Mouse (Mus musculus) heart, embryonic 11.5 days (tissue): Measurements from ENCODE around the gene Dus2. TPM values are rescaled to one million over a fixed set of nuclear protein-coding genes. Genes with fewer than 3 reads are reported as not detected.

Experiments
- ATAC-seq: fragments of 200-750 bp; cut with Nextera tagmentation; replicated peaks from 2 replicates; pipeline ENCODE4 v1.8.0; 2017; ENCODE audit warnings: moderate library complexity; ENCODE audit not compliant: insufficient number of reproducible peaks, low FRiP score, low TSS enrichment
- H3K27ac ChIP-seq: fragments of 300-500 bp; sonication (generic); 2 replicates; pipeline ENCODE4 v1.5.1; 2014; ENCODE audit warnings: mild to moderate bottlenecking, low read depth, low read length
- H3K27me3 ChIP-seq: fragments of 300-500 bp; sonication (generic); 2 replicates; pipeline ENCODE4 v1.6.1; 2014; ENCODE audit warnings: mild to moderate bottlenecking, low read length, mixed read lengths; ENCODE audit not compliant: control insufficient read depth, insufficient read depth
- H3K36me3 ChIP-seq: fragments of 300-500 bp; sonication (generic); 2 replicates; pipeline ENCODE4 v1.6.1; 2014; ENCODE audit warnings: mild to moderate bottlenecking, low read length, moderate library complexity, mixed read lengths; ENCODE audit not compliant: control insufficient read depth, insufficient read depth
- H3K4me1 ChIP-seq: fragments of 300-500 bp; sonication (generic); 2 replicates; pipeline ENCODE4 v1.6.1; 2014; ENCODE audit warnings: low read length; ENCODE audit not compliant: control insufficient read depth, insufficient read depth
- H3K4me2 ChIP-seq: fragments of 300-500 bp; sonication (generic); 2 replicates; pipeline ENCODE4 v1.6.1; 2014; ENCODE audit warnings: mild to moderate bottlenecking, moderate library complexity
- H3K4me3 ChIP-seq: fragments of 300-500 bp; sonication (generic); 2 replicates; pipeline ENCODE4 v1.5.1; 2014; ENCODE audit warnings: low read depth, low read length
- H3K9ac ChIP-seq: fragments of 300-500 bp; sonication (generic); 2 replicates; pipeline ENCODE4 v1.6.1; 2014; ENCODE audit warnings: mild to moderate bottlenecking, low read depth, low read length, moderate library complexity
- H3K9me3 ChIP-seq: fragments of 300-500 bp; sonication (generic); replicated peaks from 2 replicates; pipeline ENCODE4 v1.6.1; 2016; ENCODE audit warnings: low read length; ENCODE audit not compliant: control insufficient read depth
- WGBS: fragments of 180-500 bp; shearing (Covaris S2); extraction: QIAGEN DNeasy Blood & Tissue Kit; methylation state at CpG from one replicate; pipeline ENCODE4 v1.1.7; 2014; ENCODE audit not compliant: insufficient replicate concordance; 5-methylcytosine and 5-hydroxymethylcytosine counted together
- polyA plus RNA-seq: library from polyadenylated mRNA; unstranded; fragments of >200 nt; fragmentation: Nextera tagmentation; extraction: Ambion mirVana; gene quantifications from 2 replicates; pipeline ENCODE4 v1.2.1, GENCODE M21; 2014

The Dus2 gene
- polyA plus RNA-seq, 1 experiment from 2014 or later = 18.8 TPM

- Histone ChIP-seq H3K4me2 (no peak overlapping the region), H3K9me3 (no peaks in the 10 kb centered on the region), H3K36me3 (no peaks in the 10 kb centered on the region; the same call in 1 of the 2 replicates), H3K27ac (no peak overlapping the region), H3K27me3 (no peaks in the 10 kb centered on the region), H3K4me3 (no peak overlapping the region), H3K9ac (no peak overlapping the region), H3K4me1 (no peaks in the 10 kb centered on the region)
- WGBS = 75% methylated on average over 2 of the region's 2 CpGs
- no peak for ATAC-seq
Measured at GRCm38 (mm10) chr8:106043055-106043454, 51.9 kb downstream of the Dus2 start.

GRCm38 (mm10) chr8:106044151-106044550 is 53.0 kb downstream of the Dus2 start:
- H3K27ac ChIP-seq = no peak overlapping the region
- no peaks in the 10 kb centered on the region for H3K27me3 ChIP-seq
- H3K4me1 ChIP-seq = no peaks in the 10 kb centered on the region
- no peak overlapping the region for H3K9ac ChIP-seq
- whole genome bisulfite sequencing = 71% methylated on average over 3 of the region's 3 CpGs
- no peak overlapping the region for H3K4me3 ChIP-seq
- no peaks in the 10 kb centered on the region for H3K9me3 ChIP-seq
- H3K4me2 ChIP-seq = no peak overlapping the region
- H3K36me3 ChIP-seq = no peaks in the 10 kb centered on the region; the same call in 1 of the 2 replicates
- ATAC-seq = no peak

GRCm38 (mm10) chr8:106046872-106047559 is 55.9 kb downstream of the Dus2 start:
- Histone ChIP-seq H3K9ac (no peak overlapping the region), H3K36me3 (no peaks in the 10 kb centered on the region), H3K27ac (no peak overlapping the region), H3K4me3 (no peak overlapping the region), H3K9me3 (no peaks in the 10 kb centered on the region), H3K27me3 (no peaks in the 10 kb centered on the region), H3K4me1 (no peaks in the 10 kb centered on the region), H3K4me2 (no peak overlapping the region)
- ATAC-seq = no peak
- WGBS = 86% methylated on average over 11 of the region's 11 CpGs

GRCm38 (mm10) chr8:106047854-106048630 is 56.9 kb downstream of the Dus2 start:
- WGBS = 82% methylated on average over 5 of the region's 5 CpGs

GRCm38 (mm10) chr8:106049840-106050239 is 58.7 kb downstream of the Dus2 start:
- Histone ChIP-seq H3K4me2 (no peak overlapping the region), H3K9ac (no peak overlapping the region), H3K36me3 (no peaks in the 10 kb centered on the region), H3K27me3 (no peaks in the 10 kb centered on the region), H3K9me3 (no peaks in the 10 kb centered on the region), H3K27ac (no peak overlapping the region), H3K4me1 (no peaks in the 10 kb centered on the region), H3K4me3 (no peak overlapping the region)
- WGBS = 81% methylated on average over 6 of the region's 6 CpGs
- ATAC-seq = no peak

More at GRCm38 (mm10) chr8:106047854-106048630, 56.9 kb downstream of the Dus2 start:
- no peaks in the 10 kb centered on the region for H3K36me3 ChIP-seq
- no peak overlapping the region for H3K27ac ChIP-seq
- no peaks in the 10 kb centered on the region for H3K9me3 ChIP-seq
- H3K4me3 ChIP-seq = no peak overlapping the region
- no peaks in the 10 kb centered on the region for H3K27me3 ChIP-seq
- no peak overlapping the region for H3K4me2 ChIP-seq
- no peaks in the 10 kb centered on the region for H3K4me1 ChIP-seq
- no peak overlapping the region for H3K9ac ChIP-seq
- ATAC-seq = no peak

GRCm38 (mm10) chr8:106051068-106051467 is 59.9 kb downstream of the Dus2 start:
- no peaks in the 10 kb centered on the region for H3K9me3 ChIP-seq
- ATAC-seq = no peak
- H3K4me3 ChIP-seq = no peak overlapping the region
- no peaks in the 10 kb centered on the region for H3K4me1 ChIP-seq
- H3K9ac ChIP-seq = no peak overlapping the region
- WGBS = 84% methylated on average over 3 of the region's 3 CpGs
- no peaks in the 10 kb centered on the region for H3K27me3 ChIP-seq
- H3K4me2 ChIP-seq = no peak overlapping the region
- H3K36me3 ChIP-seq = no peaks in the 10 kb centered on the region
- H3K27ac ChIP-seq = no peak overlapping the region

GRCm38 (mm10) chr8:106052510-106053089 is 61.5 kb downstream of the Dus2 start:
- no peak overlapping the region for H3K4me2 ChIP-seq
- no peaks in the 10 kb centered on the region for H3K9me3 ChIP-seq
- H3K9ac ChIP-seq = no peak overlapping the region
- H3K27ac ChIP-seq = no peak overlapping the region
- WGBS = 83% methylated on average over 9 of the region's 9 CpGs
- H3K4me3 ChIP-seq = no peak overlapping the region
- ATAC-seq = no peak
- no peaks in the 10 kb centered on the region for H3K27me3 ChIP-seq
- H3K4me1 ChIP-seq = no peaks in the 10 kb centered on the region
- no peaks in the 10 kb centered on the region for H3K36me3 ChIP-seq

GRCm38 (mm10) chr8:106054190-106054811 is 63.2 kb downstream of the Dus2 start:
- no peaks in the 10 kb centered on the region for H3K27me3 ChIP-seq
- ATAC-seq = no peak
- H3K4me2 ChIP-seq = no peak overlapping the region
- peaks cover 9% of the 10 kb centered on the region for H3K4me1 ChIP-seq
- no peaks in the 10 kb centered on the region for H3K36me3 ChIP-seq
- H3K4me3 ChIP-seq = no peak overlapping the region
- 65% methylated on average over 6 of the region's 6 CpGs for WGBS
- no peak overlapping the region for H3K9ac ChIP-seq
- H3K27ac ChIP-seq = no peak overlapping the region
- H3K9me3 ChIP-seq = no peaks in the 10 kb centered on the region
